Mouse (Mus musculus) lung, embryonic 16.5 days (tissue): ENCODE results near the gene Elmod3. TPM values are rescaled to one million over a fixed set of nuclear protein-coding genes. Genes with fewer than 3 reads are reported as not detected.

Source experiments
- ATAC-seq: fragments of 200-750 bp; cut with Nextera tagmentation; 2 replicates; pipeline ENCODE4 v1.8.0; 2017; ENCODE audit warnings: low read depth, mild to moderate bottlenecking, moderate library complexity
- H3K27ac ChIP-seq: fragments of 300-500 bp; sonication (generic); 2 replicates; pipeline ENCODE4 v1.5.1; 2014; ENCODE audit warnings: mild to moderate bottlenecking, control low read depth, low read length
- H3K27me3 ChIP-seq: fragments of 300-500 bp; sonication (generic); 2 replicates; pipeline ENCODE4 v1.6.1; 2014; ENCODE audit warnings: low read depth, low read length, mixed read lengths; ENCODE audit not compliant: control insufficient read depth, insufficient read depth
- H3K36me3 ChIP-seq: fragments of 300-500 bp; sonication (generic); 2 replicates; pipeline ENCODE4 v1.6.1; 2014; ENCODE audit warnings: low read length; ENCODE audit not compliant: control insufficient read depth, insufficient read depth
- H3K4me1 ChIP-seq: fragments of 300-500 bp; sonication (generic); replicated peaks from 2 replicates; pipeline ENCODE4 v1.6.1; 2014; ENCODE audit warnings: low read length, mixed read lengths; ENCODE audit not compliant: control insufficient read depth, insufficient read depth
- H3K4me2 ChIP-seq: fragments of 300-500 bp; sonication (generic); 2 replicates; pipeline ENCODE4 v1.6.1; 2014; ENCODE audit warnings: low read depth, low read length, control low read depth
- H3K4me3 ChIP-seq: fragments of 300-500 bp; sonication (generic); 2 replicates; pipeline ENCODE4 v1.5.1; 2014; ENCODE audit warnings: mild to moderate bottlenecking, low read length, control low read depth
- H3K9ac ChIP-seq: fragments of 300-500 bp; sonication (generic); 2 replicates; pipeline ENCODE4 v1.6.1; 2014; ENCODE audit warnings: low read length, control low read depth
- H3K9me3 ChIP-seq: fragments of 300-500 bp; sonication (generic); 2 replicates; pipeline ENCODE4 v1.6.1; 2016; ENCODE audit warnings: low read length; ENCODE audit not compliant: control insufficient read depth
- WGBS: fragments of 180-500 bp; shearing (Covaris S2); extraction: QIAGEN DNeasy Blood & Tissue Kit; methylation state at CpG from one replicate; pipeline ENCODE4 v1.1.7; 2014; 5-methylcytosine and 5-hydroxymethylcytosine counted together
- polyA plus RNA-seq: library from polyadenylated mRNA; unstranded; fragments of >200 nt; fragmentation: Nextera tagmentation; extraction: Ambion mirVana; gene quantifications from 2 replicates; pipeline ENCODE4 v1.2.1, GENCODE M21; 2015

Gene Elmod3
- polyA plus RNA-seq: 17.5 and 20.0 TPM in 2 replicates

GRCm38 (mm10) chr6:72597956-72598753, at the start of gene Elmod3, which contains the start of gene Retsat:
TSS of gene Elmod3 (minus strand) at chr6:72598413.
TSS of gene Retsat (plus strand) at chr6:72598475.
- H3K36me3 ChIP-seq: no peaks in the 10 kb centered on the region
- peak within 1 kb of the TSS; percentile 81 for H3K4me2 ChIP-seq
- no peaks in the 10 kb centered on the region for H3K27me3 ChIP-seq
- peaks cover 19% of the 10 kb centered on the region for H3K4me1 ChIP-seq
- H3K4me3 ChIP-seq: peak within 1 kb of the TSS; percentile 73
- under 1% methylated on average over 38 of the region's 38 CpGs for WGBS
- no peaks in the 10 kb centered on the region for H3K9me3 ChIP-seq
- peak within 1 kb of the TSS; percentile 93 for H3K27ac ChIP-seq
- peak; percentile 90 for ATAC-seq
- H3K9ac ChIP-seq: peak within 1 kb of the TSS; percentile 77

- Histone ChIP-seq H3K9ac (no peak overlapping the region), H3K4me3 (no peak overlapping the region), H3K27me3 (no peaks in the 10 kb centered on the region), H3K4me1 (peaks cover 12% of the 10 kb centered on the region), H3K4me2 (no peak overlapping the region), H3K36me3 (no peaks in the 10 kb centered on the region), H3K27ac (no peak overlapping the region), H3K9me3 (no peaks in the 10 kb centered on the region)
- peak; percentile 41 for ATAC-seq
- 52% methylated on average over 10 of the region's 10 CpGs for WGBS
These were observed 49.2 kb upstream of the Elmod3 start for GRCm38 (mm10) chr6:72647383-72647820.

- Histone ChIP-seq H3K27ac (no peak overlapping the region), H3K4me3 (no peak overlapping the region), H3K27me3 (no peaks in the 10 kb centered on the region), H3K36me3 (no peaks in the 10 kb centered on the region), H3K9ac (no peak overlapping the region), H3K9me3 (no peaks in the 10 kb centered on the region), H3K4me2 (no peak overlapping the region), H3K4me1 (peaks cover 4% of the 10 kb centered on the region; the same call in 1 of the 2 replicates)
- ATAC-seq: no peak
- WGBS: 90% methylated on average over 7 of the region's 7 CpGs
These were observed 47.2 kb upstream of the Elmod3 start for GRCm38 (mm10) chr6:72645364-72645763.

GRCm38 (mm10) chr6:72644576-72644975, 46.4 kb upstream of the Elmod3 start:
- ATAC-seq: no peak
- WGBS: 78% methylated on average over 4 of the region's 4 CpGs
- H3K9me3 ChIP-seq: no peaks in the 10 kb centered on the region

GRCm38 (mm10) chr6:72641218-72641954, 43.2 kb upstream of the Elmod3 start:
- Histone ChIP-seq H3K27me3 (no peaks in the 10 kb centered on the region), H3K4me1 (peaks cover 2% of the 10 kb centered on the region), H3K9me3 (no peaks in the 10 kb centered on the region), H3K4me2 (no peak overlapping the region), H3K36me3 (no peaks in the 10 kb centered on the region), H3K9ac (no peak overlapping the region), H3K27ac (0 out of 2 replicates have a peak overlapping the region, but pooled peaks have one; percentile 35), H3K4me3 (no peak overlapping the region)
- ATAC-seq: peak; percentile 37
- 55% methylated on average over 18 of the region's 18 CpGs for WGBS

More at GRCm38 (mm10) chr6:72644576-72644975, 46.4 kb upstream of the Elmod3 start:
- Histone ChIP-seq H3K27me3 (no peaks in the 10 kb centered on the region), H3K27ac (no peak overlapping the region), H3K36me3 (no peaks in the 10 kb centered on the region), H3K9ac (no peak overlapping the region), H3K4me1 (no peaks in the 10 kb centered on the region), H3K4me3 (no peak overlapping the region), H3K4me2 (no peak overlapping the region)

- Histone ChIP-seq H3K4me2 (no peak overlapping the region), H3K9me3 (no peaks in the 10 kb centered on the region), H3K27ac (no peak overlapping the region), H3K4me3 (no peak overlapping the region), H3K36me3 (peaks cover 7% of the 10 kb centered on the region), H3K9ac (no peak overlapping the region), H3K4me1 (peaks cover 5% of the 10 kb centered on the region), H3K27me3 (no peaks in the 10 kb centered on the region)
- no peak for ATAC-seq
- WGBS: 76% methylated on average over 3 of the region's 3 CpGs
These were observed 38.7 kb upstream of the Elmod3 start for GRCm38 (mm10) chr6:72636940-72637339.

GRCm38 (mm10) chr6:72635760-72636431, 37.7 kb upstream of the Elmod3 start:
- H3K27ac ChIP-seq: no peak overlapping the region; the same call in 1 of the 2 replicates
- peaks cover 15% of the 10 kb centered on the region for H3K36me3 ChIP-seq
- no peak overlapping the region for H3K4me3 ChIP-seq
- H3K9me3 ChIP-seq: no peaks in the 10 kb centered on the region
- H3K27me3 ChIP-seq: no peaks in the 10 kb centered on the region
- peak; percentile 86 for ATAC-seq
- peaks cover 5% of the 10 kb centered on the region for H3K4me1 ChIP-seq
- WGBS: 30% methylated on average over 12 of the region's 12 CpGs
- H3K9ac ChIP-seq: no peak overlapping the region
- H3K4me2 ChIP-seq: 0 out of 2 replicates have a peak overlapping the region, but pooled peaks have one; percentile 2

GRCm38 (mm10) chr6:72634311-72634710, 36.1 kb upstream of the Elmod3 start:
- Histone ChIP-seq H3K9me3 (no peaks in the 10 kb centered on the region), H3K9ac (no peak overlapping the region), H3K27me3 (no peaks in the 10 kb centered on the region), H3K4me3 (no peak overlapping the region), H3K4me2 (no peak overlapping the region), H3K27ac (no peak overlapping the region), H3K36me3 (peaks cover 20% of the 10 kb centered on the region), H3K4me1 (peaks cover 5% of the 10 kb centered on the region)
- ATAC-seq: no peak
- WGBS: 62% methylated on average over 10 of the region's 10 CpGs
